Mouse (Mus musculus): ENCODE results near the gene Tbc1d22a.

GRCm38 (mm10) chr15:86264389-86264788, 50.1 kb downstream of the Tbc1d22a start:
- TF ChIP-seq CTCF (IDR thresholded peaks at IDR 0.05; ENCODE audit: low read depth) (no peak), EP300 (optimal IDR thresholded peaks at IDR 0.05) (no peak)
